Comparison of ENCODE assay signal across 16 mouse cellular contexts in the genomic region with DNA sequence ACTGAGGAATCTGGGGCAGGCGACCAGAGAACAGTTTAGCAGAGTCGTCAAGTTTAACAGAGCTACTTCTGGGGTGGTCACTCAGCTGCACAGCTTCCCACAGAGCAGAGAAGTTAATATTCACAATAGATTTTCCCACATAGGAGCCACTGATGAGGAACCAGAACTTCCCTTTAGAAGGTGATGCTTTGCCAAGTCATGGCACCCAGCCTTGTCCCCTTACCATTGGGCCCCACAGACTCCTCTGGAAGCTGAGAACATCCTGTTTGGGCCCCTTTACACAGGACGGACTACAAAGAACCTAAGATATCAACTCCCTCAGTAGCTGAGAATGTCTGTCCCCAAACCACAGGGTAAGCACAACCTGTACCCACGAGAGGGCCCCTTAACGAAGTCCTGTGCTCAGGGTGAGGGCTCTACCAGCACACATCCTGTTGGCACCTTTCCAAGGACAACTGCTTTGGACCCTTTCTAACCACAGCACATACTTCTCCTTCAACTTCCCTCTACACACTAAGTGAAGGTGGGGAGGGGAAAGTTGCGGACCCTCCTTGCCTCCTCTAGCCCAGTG. TPM values are rescaled to one million over a fixed set of nuclear protein-coding genes. Genes with fewer than 3 reads are reported as not detected.
DNase-seq lines count a peak whose midpoint lies in the region; ATAC-seq lines count a peak whose summit lies in the region.
"Had no signal": no experiment of that assay in that cellular context is flagged by ENCODE, and none has a peak within 500 bp of the region (broad histone marks: within the 10 kb centered on the region; RNA-seq: fewer than 3 reads in every experiment).

No protein-coding gene starts in this region.

- peak; percentile 9 to 20 for DNase-seq in left cerebral cortex, postnatal 10 days (ENCODE audit: extremely low spot score in 1 of 2, low spot score in 2 of 2)
- DNase-seq in left cerebral cortex, adult 11 months (ENCODE audit: low spot score) = no peak
- DNase-seq in natural killer cell, adult 2 months (ENCODE audit: low spot score in 2 of 2) = peak; percentile 10 to 16
- DNase-seq in gastrocnemius, postnatal 14 days = no peak
- DNase-seq in urinary bladder, adult 2 months (ENCODE audit: low spot score) = no peak
- DNase-seq: embryo, embryonic 11 days; kidney, postnatal 14 days had no signal

- no peaks in the 10 kb centered on the region for H3K4me1 ChIP-seq in midbrain, embryonic 16.5 days (ENCODE audit: control insufficient read depth, insufficient read depth, low read length)
- H3K4me1 ChIP-seq: forebrain, embryonic 10.5 days; heart, embryonic 15.5 days; midbrain, embryonic 10.5 days had no signal

- no peaks in the 10 kb centered on the region for H3K9me3 ChIP-seq in midbrain, embryonic 16.5 days (replicated peaks; ENCODE audit: control insufficient read depth, low read length, poor library complexity, severe bottlenecking)
- H3K9me3 ChIP-seq: forebrain, embryonic 10.5 days; heart, embryonic 15.5 days; midbrain, embryonic 10.5 days had no signal

- no peaks in the 10 kb centered on the region for H3K36me3 ChIP-seq in midbrain, embryonic 16.5 days (ENCODE audit: control insufficient read depth, insufficient read depth, low read length)
- H3K36me3 ChIP-seq: forebrain, embryonic 10.5 days; heart, embryonic 15.5 days; midbrain, embryonic 10.5 days had no signal

- intact Hi-C loops in left cerebral cortex, postnatal 10 days (cut with DNase I) = no loop called here
- intact Hi-C loops in gastrocnemius, postnatal 14 days (cut with DNase I; ENCODE audit: low total_unique reads) = no loop called here

- no peak overlapping the region for H3K4me3 ChIP-seq in midbrain, embryonic 16.5 days (ENCODE audit: low read depth, low read length)
- H3K4me3 ChIP-seq: forebrain, embryonic 10.5 days; heart, embryonic 15.5 days; left cerebral cortex, adult 2 months; midbrain, embryonic 10.5 days had no signal

- WGBS in midbrain, embryonic 16.5 days = 79% methylated on average over 6 of the region's 6 CpGs

- H3K9ac ChIP-seq in midbrain, embryonic 16.5 days (ENCODE audit: low read depth, low read length) = no peak overlapping the region
- H3K9ac ChIP-seq: heart, embryonic 15.5 days had no signal

- no peak overlapping the region for H3K27ac ChIP-seq in midbrain, embryonic 16.5 days (ENCODE audit: low read length)
- H3K27ac ChIP-seq: forebrain, embryonic 10.5 days; heart, embryonic 15.5 days; left cerebral cortex, adult 2 months; midbrain, embryonic 10.5 days had no signal

- no peak overlapping the region for H3K4me2 ChIP-seq in midbrain, embryonic 16.5 days (ENCODE audit: low read length)
- H3K4me2 ChIP-seq: heart, embryonic 15.5 days had no signal

- H3K27me3 ChIP-seq in midbrain, embryonic 16.5 days (ENCODE audit: control insufficient read depth, insufficient read depth, low read depth, low read length) = no peaks in the 10 kb centered on the region
- H3K27me3 ChIP-seq: heart, embryonic 15.5 days had no signal

- peak; percentile 76 for ATAC-seq in CD4-positive, CD25-positive, alpha-beta regulatory T cell, adult 4 months
- peak; percentile 91 to 93 for ATAC-seq in hematopoietic stem cell, adult 5-6 weeks (replicated peaks in 1 of 2; ENCODE audit: insufficient read depth in 1 of 2, low FRiP score in 2 of 2, low TSS enrichment in 1 of 2, low read depth in 1 of 2, poor library complexity in 2 of 2, severe bottlenecking in 2 of 2)
- ATAC-seq in midbrain, embryonic 16.5 days = no peak

RNA-seq across cellular contexts. Expression of gene Olfm5, which starts 5.1 kb away (rescaled TPM):
- total RNA-seq in left cerebral cortex, postnatal 10 days (2021) = not detected
- not detected for polyA plus RNA-seq in CD4-positive, CD25-positive, alpha-beta regulatory T cell, adult 4 months (2017; shearing (Covaris generic))
- 2.5 TPM in 1 of 2 replicates, not detected in the other for total RNA-seq in hematopoietic stem cell, adult 5-6 weeks (2017)
- polyA plus RNA-seq in midbrain, embryonic 16.5 days (2015; fragmentation: Nextera tagmentation; extraction: Ambion mirVana) = not detected in 2 replicates
- not detected for total RNA-seq in gastrocnemius, postnatal 14 days (2021)
- not detected in 2 replicates for polyA plus RNA-seq in urinary bladder, adult 2 months (2012; rRNA removed)
- total RNA-seq: gastrocnemius, adult 8-10 months; left cerebral cortex, adult 2 months had no signal
- polyA plus RNA-seq: forebrain, embryonic 10.5 days; heart, embryonic 15.5 days; midbrain, embryonic 10.5 days; neural tube, embryonic 14.5 days had no signal

RNA-seq across cellular contexts. Expression of gene Olfr648, which starts 13.5 kb away (rescaled TPM):
- total RNA-seq in left cerebral cortex, postnatal 10 days (2021) = under 1 TPM; 0.34 to 0.43 TPM
- polyA plus RNA-seq in CD4-positive, CD25-positive, alpha-beta regulatory T cell, adult 4 months (2017; shearing (Covaris generic)) = under 1 TPM; 0.20 to 0.23 TPM
- total RNA-seq in hematopoietic stem cell, adult 5-6 weeks (2017) = not detected in 2 replicates
- 0.66 and 0.67 TPM in 2 replicates for polyA plus RNA-seq in midbrain, embryonic 16.5 days (2015; fragmentation: Nextera tagmentation; extraction: Ambion mirVana)
- not detected for total RNA-seq in gastrocnemius, postnatal 14 days (2021)
- 0.03 and 0.07 TPM in 2 replicates for polyA plus RNA-seq in urinary bladder, adult 2 months (2012; rRNA removed)
- total RNA-seq: gastrocnemius, adult 8-10 months had no signal

RNA-seq across cellular contexts. Expression of gene Ubqlnl, which starts 19.4 kb away (rescaled TPM):
- not detected for total RNA-seq in left cerebral cortex, postnatal 10 days (2021)
- not detected for polyA plus RNA-seq in CD4-positive, CD25-positive, alpha-beta regulatory T cell, adult 4 months (2017; shearing (Covaris generic))
- total RNA-seq in hematopoietic stem cell, adult 5-6 weeks (2017) = 0.05 TPM in 1 of 2 replicates, not detected in the other
- polyA plus RNA-seq in midbrain, embryonic 16.5 days (2015; fragmentation: Nextera tagmentation; extraction: Ambion mirVana) = not detected in 2 replicates
- total RNA-seq in gastrocnemius, postnatal 14 days (2021) = not detected
- polyA plus RNA-seq in urinary bladder, adult 2 months (2012; rRNA removed) = not detected in 2 replicates
- total RNA-seq: gastrocnemius, adult 8-10 months; left cerebral cortex, adult 2 months had no signal
- polyA plus RNA-seq: forebrain, embryonic 10.5 days; heart, embryonic 15.5 days; midbrain, embryonic 10.5 days; neural tube, embryonic 14.5 days had no signal

RNA-seq across cellular contexts. Expression of gene Olfr649, which starts 26.1 kb away (rescaled TPM):
- not detected for total RNA-seq in left cerebral cortex, postnatal 10 days (2021)
- polyA plus RNA-seq in CD4-positive, CD25-positive, alpha-beta regulatory T cell, adult 4 months (2017; shearing (Covaris generic)) = not detected
- not detected in 2 replicates for total RNA-seq in hematopoietic stem cell, adult 5-6 weeks (2017)
- polyA plus RNA-seq in midbrain, embryonic 16.5 days (2015; fragmentation: Nextera tagmentation; extraction: Ambion mirVana) = not detected in 2 replicates
- not detected for total RNA-seq in gastrocnemius, postnatal 14 days (2021)
- polyA plus RNA-seq in urinary bladder, adult 2 months (2012; rRNA removed) = not detected in 2 replicates
- total RNA-seq: gastrocnemius, adult 8-10 months; left cerebral cortex, adult 2 months had no signal
- polyA plus RNA-seq: forebrain, embryonic 10.5 days; heart, embryonic 15.5 days; midbrain, embryonic 10.5 days; neural tube, embryonic 14.5 days had no signal

RNA-seq across cellular contexts. Expression of gene Ubqln3, which starts 26.6 kb away (rescaled TPM):
- not detected for total RNA-seq in left cerebral cortex, postnatal 10 days (2021)
- not detected for polyA plus RNA-seq in CD4-positive, CD25-positive, alpha-beta regulatory T cell, adult 4 months (2017; shearing (Covaris generic))
- 0.13 and 0.30 TPM in 2 replicates for total RNA-seq in hematopoietic stem cell, adult 5-6 weeks (2017)
- polyA plus RNA-seq in midbrain, embryonic 16.5 days (2015; fragmentation: Nextera tagmentation; extraction: Ambion mirVana) = not detected in 2 replicates
- not detected for total RNA-seq in gastrocnemius, postnatal 14 days (2021)
- polyA plus RNA-seq in urinary bladder, adult 2 months (2012; rRNA removed) = not detected in 2 replicates
- total RNA-seq: gastrocnemius, adult 8-10 months; left cerebral cortex, adult 2 months had no signal
- polyA plus RNA-seq: forebrain, embryonic 10.5 days; heart, embryonic 15.5 days; midbrain, embryonic 10.5 days; neural tube, embryonic 14.5 days had no signal

Comparison
In these comparisons a context has a peak if more than half of its experiments do, and no peak if none do; other contexts are left out.
1. DNase-seq: peak in left cerebral cortex, postnatal 10 days (2 of 2) and natural killer cell, adult 2 months (2 of 2); none in left cerebral cortex, adult 11 months (single experiment), gastrocnemius, postnatal 14 days (single experiment) and urinary bladder, adult 2 months (single experiment).